Mouse (Mus musculus) c-Kit-positive CD71-negative TER-119-negative erythroid progenitor cells, embryonic 14.5 days (primary cell): ENCODE results near the gene Dusp16.

ENCODE experiments used
- DNase-seq: peaks from one replicate; pipeline ENCODE4 v3.0.0-alpha.2; 2013; ENCODE audit warnings: low read depth

Gene Dusp16

DNA sequence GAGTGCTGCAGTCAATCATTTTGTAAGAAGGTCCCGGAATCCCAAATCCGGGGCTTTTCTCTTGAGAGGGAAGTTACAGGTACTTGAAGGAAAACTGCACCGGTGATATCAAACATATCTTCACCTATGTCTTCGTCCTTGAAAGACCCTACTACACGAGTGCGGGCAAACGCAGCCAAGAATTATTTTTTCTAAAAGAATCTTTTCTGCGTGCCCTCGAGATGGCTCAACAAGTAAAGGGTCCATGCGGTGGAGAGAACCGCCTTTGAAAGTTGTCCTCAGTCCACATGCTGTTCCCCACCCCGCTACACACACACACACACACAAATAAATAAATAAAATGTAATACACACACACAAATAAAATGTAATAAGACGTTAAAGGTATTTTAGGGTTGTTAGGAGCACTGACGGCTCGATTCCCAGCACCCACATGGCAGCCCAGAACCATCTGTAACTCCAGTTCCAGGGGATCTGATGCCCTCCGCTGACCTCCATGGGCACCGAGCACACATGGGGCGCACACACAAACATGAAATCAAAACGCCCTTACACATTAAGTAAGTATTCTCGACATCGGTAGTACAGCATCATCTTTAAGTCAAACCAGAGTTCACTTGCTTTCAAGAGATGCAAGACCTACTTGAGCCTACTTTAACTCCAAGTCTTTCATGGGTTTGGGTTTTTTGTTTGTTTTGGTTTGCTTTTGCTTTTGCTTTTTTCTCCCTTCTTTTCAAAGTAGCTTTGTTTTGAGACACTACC lies 801 bp upstream of the Dusp16 start:
- no peak for DNase-seq

DNA sequence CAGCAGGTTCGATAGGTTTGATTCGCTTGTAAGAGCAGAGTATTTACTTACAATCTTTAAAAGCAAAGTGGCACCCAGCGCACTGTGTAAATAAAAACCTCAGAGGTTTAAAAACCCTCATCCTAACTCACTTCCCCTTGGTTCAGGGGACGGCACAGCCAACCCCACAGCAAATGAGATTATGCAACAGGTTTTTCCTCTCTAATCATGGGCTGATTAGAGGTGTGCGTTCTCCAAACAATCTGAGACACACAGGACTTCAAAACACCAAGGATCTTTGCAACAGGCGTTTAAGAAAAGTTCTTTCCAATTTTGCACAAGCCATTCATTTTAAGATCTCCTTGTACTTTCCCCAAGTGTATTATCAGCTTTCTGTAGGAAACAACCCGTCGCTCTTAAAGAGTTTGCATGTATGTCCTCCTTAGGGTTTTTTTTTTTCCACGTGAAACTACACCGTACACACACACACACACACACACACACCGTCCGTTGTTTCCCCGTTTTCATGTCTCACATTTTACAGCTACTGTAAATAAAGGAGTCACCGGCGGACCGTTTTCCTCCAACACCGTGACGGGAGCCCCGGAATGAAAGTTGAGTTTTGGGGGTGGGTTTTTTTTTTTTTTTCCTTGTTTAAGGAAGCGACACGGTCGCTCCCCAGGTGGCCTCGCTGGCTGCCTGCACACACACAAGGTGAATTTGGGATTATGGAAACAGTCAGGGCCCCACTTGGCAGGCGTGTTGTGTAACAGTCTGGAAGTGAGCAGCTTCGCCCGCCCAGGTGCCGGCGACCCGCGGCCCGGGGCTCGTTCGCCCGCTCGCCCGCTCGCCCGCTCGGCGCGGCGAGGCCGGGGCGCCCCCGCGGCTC lies 940 bp downstream of the Dusp16 start:
- peak; percentile 52 for DNase-seq

DNA sequence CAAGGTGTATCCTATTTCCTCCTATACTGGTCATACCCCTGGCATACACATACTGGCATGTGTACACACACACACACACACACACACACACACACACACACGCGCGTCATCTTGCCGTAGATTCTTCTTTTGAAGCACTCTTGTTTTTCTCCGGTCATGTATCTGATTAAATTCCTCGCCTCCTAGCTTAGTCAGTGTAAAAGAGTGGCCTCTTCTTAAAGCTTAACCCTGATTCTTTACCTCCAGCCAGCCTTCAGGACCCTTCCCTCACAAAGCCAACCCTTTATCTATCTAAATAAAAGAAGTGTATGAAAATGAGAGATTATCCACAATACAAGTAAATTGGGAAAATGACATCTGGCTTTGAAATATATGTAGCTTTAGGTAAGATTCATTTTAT lies 3.3 kb downstream of the Dusp16 start:
- DNase-seq: no peak

DNA sequence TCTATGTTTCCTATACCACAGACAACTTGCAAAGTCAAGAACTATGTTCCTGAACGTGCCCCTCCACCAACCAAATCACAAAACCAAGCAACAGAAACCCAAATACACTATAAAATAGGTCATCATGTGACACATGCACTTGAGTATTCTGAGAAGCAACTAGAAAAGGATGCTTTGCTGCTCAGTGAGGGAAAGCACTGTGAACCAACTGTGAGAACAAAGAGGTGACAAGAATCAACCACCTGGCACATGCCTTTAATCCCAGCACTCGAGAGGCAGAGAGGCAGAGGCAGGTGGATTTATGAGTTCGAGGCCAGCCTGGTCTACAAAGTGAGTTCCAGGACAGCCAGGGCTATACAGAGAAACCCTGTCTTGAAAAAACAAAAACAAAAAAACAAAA lies 6.0 kb downstream of the Dusp16 start:
- DNase-seq: no peak

DNA sequence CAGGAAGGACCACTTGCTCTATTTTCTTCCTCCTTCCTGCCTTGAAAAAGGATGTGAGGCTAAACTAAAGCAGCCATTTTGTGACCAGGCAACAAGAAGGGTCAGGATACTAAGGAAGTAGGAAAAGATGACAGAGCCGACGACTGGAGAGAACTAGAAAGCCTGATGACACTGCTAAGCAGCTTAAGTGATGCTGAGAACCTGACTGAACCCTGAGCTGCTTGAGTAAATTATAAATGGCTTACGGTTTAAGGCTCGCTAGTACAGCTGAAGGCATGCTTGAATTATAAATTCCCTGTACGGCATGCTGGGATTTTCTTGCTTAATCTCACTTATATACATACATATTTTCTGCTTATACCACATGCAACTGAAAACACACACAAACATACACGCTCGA lies 9.5 kb downstream of the Dusp16 start:
- no peak for DNase-seq

DNA sequence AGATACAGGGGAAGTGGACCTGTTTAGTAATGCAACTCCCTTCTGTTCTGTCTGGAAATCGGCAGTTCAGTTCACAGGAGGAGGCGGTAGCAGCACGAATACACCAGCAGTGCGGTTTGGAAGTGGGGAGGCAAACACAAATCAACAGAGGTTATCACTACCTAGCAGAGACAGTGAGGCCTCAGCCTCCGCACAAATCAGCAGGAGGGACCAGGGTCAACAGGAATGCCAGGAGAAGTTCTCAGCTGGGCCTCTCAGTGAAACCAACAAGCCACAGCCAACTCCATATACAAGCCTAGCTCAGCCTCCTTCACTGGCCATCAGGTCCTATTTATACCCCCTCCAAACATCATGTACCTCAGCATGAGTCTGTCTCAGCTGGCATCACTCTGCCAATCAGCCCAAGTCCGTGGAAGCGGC lies 10.9 kb downstream of the Dusp16 start:
- no peak for DNase-seq

DNA sequence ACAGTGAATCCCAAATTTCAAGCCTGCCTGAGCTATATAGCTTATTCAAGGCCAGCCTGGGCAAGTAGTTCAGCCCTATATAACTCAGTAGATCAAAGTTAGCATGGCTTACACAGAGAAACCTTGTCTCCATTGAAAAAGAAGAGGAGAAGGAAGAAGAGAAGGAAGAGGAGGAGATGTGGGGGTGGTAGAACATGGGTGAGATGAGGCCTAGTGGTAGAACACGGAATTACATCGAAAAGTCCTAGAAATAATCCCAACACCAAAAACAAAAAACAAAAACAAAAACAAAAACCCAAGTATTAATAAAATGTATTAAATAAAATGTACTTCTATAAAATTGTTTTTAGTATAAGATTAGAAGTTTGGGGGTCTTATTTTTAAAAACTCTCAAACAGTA lies 12.4 kb downstream of the Dusp16 start:
- no peak for DNase-seq

DNA sequence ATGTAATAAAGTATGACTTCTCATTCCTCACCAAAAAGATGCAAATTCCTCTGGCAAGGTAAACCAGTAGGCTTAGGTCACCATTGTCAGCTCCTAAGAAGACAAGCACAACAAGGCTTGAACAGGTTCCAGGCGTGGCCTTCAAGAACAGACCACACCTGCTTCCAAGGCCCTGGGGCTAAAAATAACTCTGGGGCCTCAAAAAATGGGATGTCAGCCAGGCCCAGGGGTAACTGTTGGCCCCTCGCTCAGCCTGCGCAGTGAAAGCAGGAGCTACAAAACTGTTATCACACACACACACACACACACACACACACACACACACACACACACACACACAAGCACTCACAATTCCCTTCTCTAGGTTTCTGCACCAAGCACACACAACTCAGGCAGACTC lies 18.5 kb downstream of the Dusp16 start:
- no peak for DNase-seq

DNA sequence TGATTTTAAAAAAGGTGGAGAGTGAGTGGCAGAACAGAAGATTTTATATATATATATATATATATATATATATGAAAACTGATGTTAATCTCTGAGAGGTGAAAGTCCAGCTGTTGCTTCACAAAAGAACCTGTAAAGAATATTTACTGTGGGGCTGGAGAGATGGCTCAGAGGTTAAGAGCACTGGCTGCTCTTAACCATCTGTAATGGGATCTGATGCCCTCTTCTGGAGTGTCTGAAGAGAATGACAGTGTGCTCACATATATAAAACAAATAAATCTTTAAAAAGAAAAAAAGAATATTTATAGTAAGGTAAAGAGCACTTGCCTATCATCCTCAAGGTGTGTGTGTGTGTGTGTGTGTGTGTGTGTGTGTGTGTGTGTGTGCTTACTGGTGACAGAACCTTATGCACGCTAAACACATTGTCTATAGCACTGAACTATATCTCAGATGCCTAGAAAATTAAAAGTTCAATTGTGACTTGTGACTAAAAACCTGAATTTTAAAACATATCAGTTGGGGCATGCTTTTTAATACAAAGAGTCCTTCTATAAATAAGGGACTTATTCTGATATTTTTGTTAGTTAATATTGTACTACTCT lies 19.0 kb downstream of the Dusp16 start:
- no peak for DNase-seq

DNA sequence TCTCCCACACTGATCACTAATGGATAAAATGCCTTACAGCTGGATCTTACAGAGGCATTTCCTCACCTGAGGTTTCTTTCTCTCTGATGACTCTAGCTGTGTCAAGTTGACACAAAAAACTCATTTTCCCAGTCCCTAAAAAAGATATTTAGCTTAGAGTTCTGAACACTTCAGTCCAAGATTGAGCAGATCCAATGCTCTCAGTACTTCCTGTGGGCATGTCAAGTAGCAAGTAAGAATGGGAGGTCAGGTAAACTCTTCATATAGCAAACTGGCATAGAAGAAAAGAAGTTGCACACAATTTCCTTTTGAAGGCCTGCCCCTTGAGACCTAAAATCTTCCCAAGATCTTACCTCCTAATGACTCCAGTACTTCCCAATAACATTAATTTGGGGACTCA lies 22.1 kb downstream of the Dusp16 start:
- DNase-seq: no peak

DNA sequence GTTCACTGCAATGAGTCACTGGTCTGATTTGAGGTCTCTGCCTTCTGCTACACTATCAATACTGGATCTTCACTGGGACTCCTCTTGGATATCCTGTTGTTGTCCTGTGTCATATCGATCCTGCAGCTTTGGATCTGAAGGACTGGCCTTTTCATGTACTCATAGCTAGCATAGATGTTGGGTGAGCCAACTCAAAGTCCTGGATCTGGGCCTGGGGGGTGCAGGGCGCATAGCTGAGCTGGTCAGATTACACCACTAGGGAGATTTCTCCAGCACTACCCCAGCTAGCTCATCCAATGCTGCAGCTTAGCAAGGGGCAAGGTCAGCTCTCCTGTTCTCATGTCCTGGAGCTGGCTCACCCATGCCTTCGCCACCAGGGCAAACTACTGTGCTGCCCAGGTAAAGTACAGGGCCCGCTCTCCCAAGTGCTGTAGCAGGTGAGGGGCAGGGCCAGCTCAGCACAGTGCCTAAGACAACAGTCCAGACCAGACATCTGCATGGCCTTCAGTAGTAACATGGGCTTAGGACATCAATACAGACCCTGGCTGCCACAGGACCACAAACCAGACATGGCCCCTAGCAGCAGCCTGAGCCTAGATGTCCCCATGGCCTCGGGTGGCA lies 27.9 kb downstream of the Dusp16 start:
- DNase-seq: no peak

DNA sequence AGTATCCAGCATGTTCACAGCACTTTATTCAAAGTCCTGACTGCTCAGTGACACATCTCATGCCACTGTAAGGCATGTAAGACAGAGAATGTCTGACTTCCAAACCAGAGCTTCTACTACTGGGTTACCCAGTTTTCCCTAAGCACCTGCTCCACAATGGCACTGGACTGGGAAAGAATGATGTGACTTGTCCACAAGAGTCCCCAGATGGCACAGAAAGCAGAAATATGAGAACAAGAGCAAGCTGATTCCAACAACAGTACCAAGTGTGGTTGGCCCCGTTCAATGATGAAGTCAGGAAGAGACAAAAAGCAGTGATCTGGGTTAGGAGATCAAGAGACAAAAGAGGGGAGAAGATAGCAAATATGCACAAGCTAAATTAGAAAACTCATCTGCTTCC lies 29.0 kb downstream of the Dusp16 start:
- DNase-seq: no peak

DNA sequence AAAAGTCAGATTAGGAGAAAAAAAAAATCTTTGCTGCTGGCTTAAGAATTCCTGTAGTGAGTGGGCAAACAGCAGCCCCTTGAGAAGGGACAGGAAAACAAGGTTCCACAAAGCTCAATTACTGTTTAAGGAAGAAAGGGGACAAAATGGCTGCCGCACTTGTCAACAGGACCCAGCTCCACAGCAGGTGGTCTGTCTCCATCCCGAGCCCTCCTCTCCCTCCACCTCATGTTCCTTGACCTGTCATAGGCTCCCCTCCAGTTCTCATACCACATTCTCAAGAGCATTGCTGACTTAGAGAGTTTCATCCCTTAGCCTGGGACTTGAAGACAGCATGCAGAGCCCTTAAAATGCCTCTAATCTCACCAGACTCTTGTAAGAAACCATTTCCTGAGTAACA lies 30.6 kb downstream of the Dusp16 start:
- DNase-seq: no peak

DNA sequence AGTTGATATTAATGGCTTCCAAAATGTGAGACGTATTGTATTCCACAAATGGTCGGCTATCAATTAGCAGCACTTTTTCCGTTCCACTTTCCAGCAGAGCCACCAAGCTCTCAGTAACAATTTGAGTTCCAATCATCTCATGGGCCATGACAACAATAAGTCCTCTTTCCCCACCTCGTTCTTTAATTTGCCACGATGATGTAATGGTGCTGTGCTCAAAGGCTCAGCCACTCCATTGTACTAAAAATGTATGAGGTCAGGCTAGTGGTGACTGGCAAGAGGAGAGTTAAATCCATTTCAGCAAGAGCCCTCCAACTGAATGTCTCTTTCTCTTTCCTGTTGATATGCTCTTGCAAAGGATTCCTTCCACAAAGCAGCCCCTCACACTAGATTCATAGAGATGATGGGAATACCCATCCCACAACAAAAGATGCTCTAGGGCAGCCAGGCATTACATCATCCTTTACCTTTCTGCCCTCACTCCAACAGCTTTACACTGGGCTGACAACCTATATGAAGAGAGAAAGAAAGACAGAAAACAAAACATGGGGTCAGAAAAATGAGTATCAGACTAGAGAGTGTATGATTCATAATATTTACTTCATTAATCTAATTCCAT lies 31.4 kb downstream of the Dusp16 start:
- no peak for DNase-seq

DNA sequence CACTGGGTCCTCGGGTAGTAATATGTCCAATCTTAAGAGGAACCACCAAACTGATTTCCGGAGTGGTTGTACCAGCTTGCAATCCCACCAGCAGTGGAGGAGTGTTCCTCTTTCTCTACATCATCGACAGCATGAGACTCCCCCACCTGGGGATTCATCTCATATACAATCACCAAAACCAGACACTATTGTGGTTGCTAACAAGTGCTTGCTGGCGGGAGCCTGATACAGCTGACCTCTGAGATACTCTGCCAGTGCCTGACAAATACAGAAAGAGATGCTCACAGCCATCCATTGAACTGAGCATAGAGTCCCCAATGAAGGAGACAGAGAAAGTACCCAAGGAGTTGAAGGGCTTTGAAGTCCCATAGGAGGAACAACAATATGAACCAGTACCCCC lies 36.4 kb downstream of the Dusp16 start:
- no peak for DNase-seq

DNA sequence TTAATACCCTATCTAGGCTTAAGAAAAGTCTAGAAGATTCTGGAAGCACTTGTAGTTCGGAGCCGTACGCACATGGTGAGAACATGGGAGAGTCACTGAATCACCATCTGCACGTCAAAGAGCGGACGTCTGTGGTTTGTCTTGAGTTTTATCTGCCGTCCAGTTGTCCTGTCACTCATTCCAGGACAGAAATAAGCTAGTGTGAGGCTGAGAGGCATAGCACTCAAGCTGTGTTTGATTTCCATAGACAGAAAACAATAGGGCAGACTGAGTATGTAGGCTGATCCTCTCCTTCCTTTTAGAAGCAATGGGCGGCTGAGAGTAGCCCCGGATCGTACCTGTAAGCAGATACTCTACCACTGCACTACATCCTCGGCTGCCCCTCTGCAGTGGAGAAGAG lies 38.6 kb downstream of the Dusp16 start:
- no peak for DNase-seq

DNA sequence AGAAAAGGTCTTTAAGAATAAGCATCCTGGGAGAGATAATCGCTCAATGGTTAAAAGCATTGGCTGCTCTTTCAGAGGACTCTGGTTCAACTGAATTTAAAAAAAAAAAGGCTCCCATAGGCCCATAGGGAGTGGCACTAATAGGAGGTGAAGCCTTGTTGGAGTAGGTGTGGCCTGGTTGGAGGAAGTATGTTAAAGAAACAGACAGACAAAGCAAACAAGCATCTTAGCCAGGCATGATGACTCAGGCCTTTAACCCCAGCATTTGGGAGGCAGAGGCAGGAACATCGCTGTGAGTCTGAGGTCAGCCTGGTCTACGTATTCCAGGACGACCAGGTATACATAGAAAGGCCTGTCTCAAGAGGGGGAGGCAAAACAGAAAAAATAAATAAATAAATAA lies 39.0 kb downstream of the Dusp16 start:
- no peak for DNase-seq

DNA sequence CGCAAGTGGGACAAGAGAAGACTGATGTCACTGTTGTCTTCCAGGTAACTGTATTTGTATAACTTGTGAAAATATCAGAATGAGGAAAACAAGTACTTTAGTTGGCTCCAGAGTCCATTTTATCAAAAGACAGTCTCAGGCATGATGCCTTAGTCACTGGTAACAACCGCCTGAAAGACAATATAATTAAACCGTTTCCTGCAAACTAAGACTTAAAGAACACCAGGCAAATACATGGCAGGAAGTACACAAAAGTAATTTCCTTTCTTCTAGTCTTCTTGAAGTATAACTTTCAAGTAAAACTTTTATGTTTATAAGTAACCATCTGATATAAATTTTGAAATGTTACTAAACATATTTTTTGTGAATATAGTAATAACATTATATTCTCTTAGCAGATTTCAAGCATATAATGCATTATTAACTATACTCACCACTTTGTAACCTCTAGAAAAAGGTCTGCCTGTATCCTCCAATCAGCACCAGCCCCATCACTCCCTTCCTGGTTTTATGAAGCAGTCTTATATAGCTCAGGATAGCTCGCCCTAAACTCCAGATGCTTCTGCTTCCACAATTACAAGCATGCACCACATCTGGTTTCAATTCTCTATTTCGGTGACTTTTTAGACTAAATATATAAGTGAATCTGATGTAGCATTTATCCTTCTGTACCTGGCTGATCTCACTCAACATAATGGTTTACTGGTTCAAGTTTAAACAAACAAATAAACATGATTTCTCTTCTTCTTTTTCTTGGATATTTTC lies 40.4 kb downstream of the Dusp16 start:
- DNase-seq: no peak

DNA sequence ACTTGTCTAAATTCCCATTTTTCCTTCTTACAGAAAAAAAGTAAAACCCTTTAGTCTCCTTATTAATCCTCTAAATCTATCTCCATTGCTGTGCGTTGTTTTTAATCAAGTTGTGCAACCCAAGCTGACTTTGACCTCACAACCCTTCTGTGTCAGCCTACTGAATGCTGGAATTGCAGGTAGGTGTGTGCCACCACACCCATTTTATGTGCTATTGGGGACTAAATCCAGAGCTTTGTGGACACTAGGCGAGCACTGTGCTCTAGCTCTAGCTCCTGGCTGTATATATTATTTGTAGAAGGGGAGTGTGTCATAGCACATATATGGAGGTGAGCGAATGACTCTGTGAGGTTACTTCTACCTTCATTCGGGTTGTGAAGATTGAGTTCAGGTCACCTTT lies 41.3 kb downstream of the Dusp16 start:
- no peak for DNase-seq

DNA sequence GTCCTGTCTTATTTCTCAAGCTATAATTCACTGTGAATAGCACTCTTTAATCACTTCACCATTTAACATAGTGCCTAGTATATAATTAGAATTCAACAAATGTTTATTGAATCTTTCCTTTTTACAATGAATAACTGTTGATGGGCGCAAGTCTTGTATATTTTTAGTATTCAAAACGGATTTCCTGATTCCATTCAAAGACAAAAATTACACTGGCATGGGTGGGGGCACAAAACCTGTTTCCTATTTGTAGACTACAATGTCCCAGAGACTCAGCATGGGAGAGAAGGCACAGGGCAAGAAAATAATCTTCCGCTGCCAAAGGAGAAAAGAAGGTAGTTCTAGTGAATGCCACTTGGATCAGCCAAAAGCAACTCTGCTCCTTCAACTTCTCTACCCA lies 44.3 kb downstream of the Dusp16 start:
- DNase-seq: no peak

DNA sequence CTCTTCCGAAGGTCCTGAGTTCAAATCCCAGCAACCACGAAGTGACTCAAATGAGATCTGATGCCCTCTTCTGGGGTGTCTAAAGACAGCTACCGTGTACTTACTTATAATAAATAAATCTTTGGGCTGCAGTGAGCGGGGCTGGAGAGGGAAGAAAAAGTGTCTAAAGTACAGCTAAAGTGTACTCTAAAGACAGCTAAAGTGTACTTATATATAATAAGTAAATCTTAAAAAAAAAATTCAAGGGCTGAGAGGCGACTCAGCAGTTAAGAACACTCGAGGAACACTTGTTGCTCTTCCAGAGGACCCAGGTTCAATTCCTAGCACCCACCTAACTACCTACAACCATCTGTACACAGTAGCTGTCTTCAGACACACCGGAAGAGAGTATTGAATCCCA lies 46.5 kb downstream of the Dusp16 start:
- no peak for DNase-seq

DNA sequence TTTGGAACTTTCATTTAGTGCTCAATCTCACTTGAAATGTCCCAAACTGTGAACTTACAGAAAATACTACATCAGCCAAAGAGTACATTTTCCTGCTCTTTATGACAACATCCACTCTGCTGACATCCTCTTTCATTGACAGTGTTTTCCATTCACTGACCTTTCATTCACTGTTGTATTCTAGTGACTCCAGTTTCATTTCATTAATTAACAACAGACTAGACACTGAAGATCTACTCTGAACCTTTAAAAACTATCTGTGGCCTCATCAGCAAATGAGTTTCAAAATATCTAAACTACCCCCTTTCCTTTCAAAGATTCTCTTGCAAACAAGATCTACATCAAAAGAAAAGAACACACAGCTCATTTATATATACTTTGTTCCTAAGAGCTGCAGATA lies 48.9 kb downstream of the Dusp16 start:
- no peak for DNase-seq
